Mouse (Mus musculus) adrenal gland, adult 18-20 months (tissue): ENCODE results near the gene Ptpn11. TPM values are rescaled to one million over a fixed set of nuclear protein-coding genes. Genes with fewer than 3 reads are reported as not detected.
"Not testable (repeated sequence)": the region's sequence is repeated elsewhere in the genome, so short reads cannot be mapped to it uniquely, and the experiment has no call there.

Experiments
- DNase-seq, 2 experiments: peaks; one replicate each; pipeline ENCODE4 v3.0.0; 2021 to 2022; ENCODE audit warnings: low spot score in 2 of 2
- long read RNA-seq, 2 experiments: library from polyadenylated mRNA; stranded (forward); transcript quantifications; one replicate each; pipeline ENCODE4 v2.0.0; 2021
- total RNA-seq, 2 experiments: library from RNA; stranded (reverse); gene quantifications; 1 replicate in 1 of 2; 2 replicates in 1 of 2; pipeline ENCODE4 v1.2.3; 2021

The Ptpn11 gene
- 100 to 1,000 TPM; 115 to 136 TPM for total RNA-seq
- long read RNA-seq, experiment 1, full-length matches to known transcripts: 9 of 11 reads
- long read RNA-seq, experiment 1, partial matches to known transcripts: 1 of 11 reads
- long read RNA-seq, experiment 1, other reads (novel, unspliced or antisense): 1 of 11 reads
- long read RNA-seq, experiment 2, full-length matches to known transcripts: 6 of 33 reads
- long read RNA-seq, experiment 2, partial matches to known transcripts: 22 of 33 reads
- long read RNA-seq, experiment 2, other reads (novel, unspliced or antisense): 5 of 33 reads

DNA sequence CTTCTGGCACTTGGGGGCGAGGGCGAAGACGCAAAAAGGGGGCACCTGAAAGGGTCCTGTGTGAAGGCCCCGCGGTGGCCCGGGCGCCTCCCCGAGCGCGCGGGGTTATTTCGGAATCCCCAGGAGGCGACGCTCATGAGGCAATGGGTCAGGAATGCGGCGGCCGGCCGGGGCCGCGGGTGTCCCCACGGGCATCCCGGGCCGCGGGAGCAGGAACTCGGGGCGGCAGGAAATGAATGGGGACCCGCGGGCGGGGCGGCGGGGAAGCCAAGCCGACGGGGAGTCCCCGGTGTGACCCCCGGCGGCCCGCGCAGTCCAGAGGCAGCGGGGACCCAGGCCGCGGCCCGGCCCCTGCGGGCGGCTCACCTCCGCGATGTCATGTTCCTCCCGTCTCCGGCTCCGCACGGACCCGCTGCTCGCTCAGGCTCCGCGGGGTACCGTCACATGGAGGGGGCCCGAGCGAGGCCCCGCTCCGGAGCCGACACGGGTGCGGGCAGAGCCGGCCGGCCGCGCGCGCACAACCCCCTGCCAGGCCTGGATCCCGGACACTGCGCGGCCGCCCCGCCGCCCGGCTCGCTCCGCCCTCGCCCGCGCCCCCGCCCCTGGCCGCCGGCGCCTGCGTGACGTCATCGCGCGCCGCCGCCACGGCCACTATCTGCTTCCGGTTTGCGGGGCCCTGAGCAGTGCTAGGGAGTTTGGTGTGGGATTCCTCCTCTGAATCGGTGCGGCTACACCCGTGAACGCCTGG lies at the start of gene Ptpn11:
Ptpn11 (minus strand) TSS at position 562 of the 748 bp plus-strand sequence.
- DNase-seq: peak; percentile 85 to 87

- no peak for DNase-seq
Observed at GRCm38 (mm10) chr5:121239846-121240245, 48.6 kb upstream of the Ptpn11 start.

DNA sequence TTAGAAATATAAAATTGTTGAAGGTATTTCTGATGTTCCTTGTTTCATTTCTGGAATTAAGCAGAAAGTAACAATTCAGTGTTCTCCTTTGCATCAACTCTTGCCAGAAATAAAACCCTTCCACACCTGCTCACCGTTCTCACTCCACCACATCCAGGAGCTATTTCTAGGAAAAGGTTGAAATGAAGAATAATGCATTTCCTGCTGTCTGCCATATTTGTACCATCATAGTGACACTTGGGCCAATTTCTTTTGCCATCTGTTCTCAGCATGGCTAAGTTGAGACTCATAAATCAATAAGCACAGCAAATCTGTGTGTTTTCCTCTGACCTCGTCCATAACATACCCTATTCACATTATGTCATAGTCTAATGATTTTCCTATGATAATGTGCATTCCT lies 47.0 kb upstream of the Ptpn11 start:
- DNase-seq: no peak

- DNase-seq: no peak
Observed at GRCm38 (mm10) chr5:121236171-121236570, 45.0 kb upstream of the Ptpn11 start.

GRCm38 (mm10) chr5:121233726-121234125 lies 42.5 kb upstream of the Ptpn11 start:
- DNase-seq: no peak

DNA sequence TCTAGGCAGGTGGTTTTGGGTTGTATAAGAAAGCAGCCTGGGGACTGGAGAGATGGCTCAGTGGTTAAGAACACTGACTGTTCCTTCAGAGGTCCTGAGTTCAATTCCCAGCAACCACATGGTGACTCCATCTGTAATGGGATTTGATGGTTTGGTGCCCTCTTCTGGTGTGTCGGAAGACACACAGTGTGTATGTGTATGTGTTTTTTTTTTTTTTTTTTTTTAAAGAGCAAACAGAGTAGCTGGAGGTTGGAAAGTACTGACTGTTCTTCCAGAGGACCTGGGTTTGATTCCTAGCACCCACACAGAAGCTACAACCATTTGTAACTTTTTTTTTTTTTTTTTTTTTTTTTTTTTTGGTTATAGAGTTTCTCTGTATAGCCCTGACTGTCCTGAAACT lies 41.6 kb upstream of the Ptpn11 start:
- DNase-seq: no peak

- no peak for DNase-seq
Observed at GRCm38 (mm10) chr5:121230811-121231210, 39.6 kb upstream of the Ptpn11 start.

DNA sequence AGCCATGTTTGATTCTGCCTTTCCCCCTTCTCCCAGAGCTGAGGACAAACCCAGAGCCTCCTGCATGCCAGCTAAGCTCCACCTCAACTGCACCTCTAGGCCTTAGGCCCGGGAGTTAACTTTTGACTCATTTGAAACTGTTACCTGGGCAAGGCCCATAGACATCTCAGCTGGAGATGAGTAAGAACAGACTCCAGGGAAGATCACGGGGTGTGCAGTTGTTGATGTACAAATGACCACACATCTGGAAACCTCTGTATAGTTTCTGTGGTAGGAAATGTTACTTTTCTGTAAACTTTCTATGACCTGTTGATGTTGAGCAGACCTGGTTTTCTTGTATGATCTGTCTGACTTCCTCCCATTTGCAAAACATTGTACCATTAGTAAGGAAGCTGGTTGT lies 38.0 kb upstream of the Ptpn11 start:
- DNase-seq: no peak

DNA sequence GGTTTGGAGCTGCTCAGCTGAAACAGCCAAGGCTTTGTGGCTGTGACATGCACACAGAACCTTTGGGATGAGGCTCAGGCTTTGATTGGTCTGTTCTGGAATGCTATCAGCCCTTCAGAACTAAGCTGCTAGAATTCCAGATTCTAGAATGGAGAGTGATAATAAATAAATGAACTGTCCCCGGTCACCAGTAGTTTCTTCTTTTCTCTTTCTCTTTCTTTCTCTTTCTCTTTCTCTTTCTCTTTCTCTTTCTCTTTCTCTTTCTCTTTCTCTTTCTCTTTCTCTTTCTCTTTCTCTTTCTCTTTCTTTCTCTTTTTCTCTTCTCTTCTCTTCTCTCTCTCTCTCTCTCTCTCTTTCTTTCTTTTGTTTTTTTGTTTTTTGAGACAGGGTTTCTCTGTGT lies 36.1 kb upstream of the Ptpn11 start:
- DNase-seq: not testable (repeated sequence)

- DNase-seq: no peak
Observed at GRCm38 (mm10) chr5:121226845-121227244, 35.6 kb upstream of the Ptpn11 start.

- DNase-seq: no peak
Observed at GRCm38 (mm10) chr5:121226406-121226805, 35.2 kb upstream of the Ptpn11 start.

DNA sequence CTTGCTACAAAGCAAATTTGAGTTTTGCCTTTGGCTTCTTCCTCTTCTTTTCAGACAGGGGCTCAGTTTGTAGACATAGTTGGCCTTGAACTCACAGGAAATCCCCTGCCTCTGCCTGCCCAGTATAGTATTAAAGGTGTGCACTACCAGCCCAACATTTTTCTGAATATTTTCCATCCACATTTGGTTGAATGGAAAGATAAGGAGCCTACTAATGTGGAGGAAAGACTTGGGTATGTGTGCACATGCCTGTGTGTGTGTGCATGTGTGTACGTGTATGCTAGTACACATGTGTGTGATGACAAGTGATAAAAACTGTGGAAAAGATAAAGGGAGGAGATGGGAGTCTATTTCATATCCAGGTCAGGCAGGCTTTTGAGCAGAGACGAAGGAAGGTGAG lies 34.7 kb upstream of the Ptpn11 start:
- no peak for DNase-seq

- DNase-seq: no peak
Observed at GRCm38 (mm10) chr5:121224856-121225255, 33.7 kb upstream of the Ptpn11 start.

DNA sequence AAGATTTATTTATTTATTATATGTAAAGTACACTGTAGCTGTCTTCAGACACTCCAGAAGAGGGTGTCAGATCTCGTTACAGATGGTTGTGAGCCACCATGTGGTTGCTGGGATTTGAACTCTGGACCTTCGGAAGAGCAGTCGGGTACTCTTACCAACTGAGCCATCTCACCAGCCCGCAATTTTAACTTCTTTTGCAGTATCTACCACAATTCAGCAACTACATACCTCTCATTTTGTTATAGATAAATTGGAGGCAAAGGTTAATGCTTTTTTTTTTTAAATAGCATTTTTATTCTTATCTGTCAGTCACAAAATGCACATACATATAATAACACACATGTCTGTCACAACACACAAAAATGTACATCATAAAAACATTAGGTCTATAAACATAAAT lies 32.8 kb upstream of the Ptpn11 start:
- not testable (repeated sequence) for DNase-seq

GRCm38 (mm10) chr5:121221328-121221850 lies 30.2 kb upstream of the Ptpn11 start:
- DNase-seq: no peak

GRCm38 (mm10) chr5:121220732-121221301 lies 29.6 kb upstream of the Ptpn11 start:
- no peak for DNase-seq

DNA sequence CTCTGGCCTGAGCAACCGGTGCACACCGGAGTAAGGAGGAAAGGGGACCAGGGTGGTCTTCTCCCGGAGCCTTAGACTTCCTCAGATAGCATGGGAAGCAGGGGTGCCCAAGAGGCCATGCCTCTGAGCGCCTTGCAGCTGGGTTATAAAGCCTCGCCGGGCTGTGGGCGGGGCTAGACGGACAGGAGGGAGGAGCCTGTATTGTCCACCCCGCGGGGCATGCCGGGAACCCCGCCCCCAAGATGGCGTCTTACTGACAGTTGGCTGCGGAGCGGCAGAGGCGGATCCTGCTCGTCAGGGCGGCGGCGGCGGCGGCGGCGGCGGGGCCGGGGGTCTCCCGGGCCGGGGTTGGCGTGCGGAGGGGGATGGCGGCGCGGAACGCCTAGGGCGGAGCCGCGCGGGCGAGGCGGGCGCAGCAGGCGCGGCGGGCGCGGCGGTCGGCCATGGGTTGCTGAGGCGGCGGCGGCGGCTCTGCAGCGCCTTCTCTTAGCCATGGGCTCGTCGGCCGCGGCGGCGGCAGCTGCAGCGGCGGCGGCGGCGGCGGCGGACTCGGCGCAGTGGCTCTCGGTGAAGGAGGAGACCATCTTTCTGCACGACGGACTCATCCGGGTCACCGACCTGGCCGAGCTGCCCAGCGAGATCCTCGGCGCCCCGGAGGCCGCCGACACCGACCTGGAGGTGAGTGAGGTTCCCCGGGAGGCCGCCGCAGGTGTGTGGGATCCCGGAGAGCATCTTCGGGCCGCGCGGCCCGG lies 29.0 kb upstream of the Ptpn11 start, which contains the start of gene Hectd4:
Hectd4 (plus strand) TSS at position 240 of the 752 bp plus-strand sequence.
- DNase-seq: peak; percentile 98 to 99

DNA sequence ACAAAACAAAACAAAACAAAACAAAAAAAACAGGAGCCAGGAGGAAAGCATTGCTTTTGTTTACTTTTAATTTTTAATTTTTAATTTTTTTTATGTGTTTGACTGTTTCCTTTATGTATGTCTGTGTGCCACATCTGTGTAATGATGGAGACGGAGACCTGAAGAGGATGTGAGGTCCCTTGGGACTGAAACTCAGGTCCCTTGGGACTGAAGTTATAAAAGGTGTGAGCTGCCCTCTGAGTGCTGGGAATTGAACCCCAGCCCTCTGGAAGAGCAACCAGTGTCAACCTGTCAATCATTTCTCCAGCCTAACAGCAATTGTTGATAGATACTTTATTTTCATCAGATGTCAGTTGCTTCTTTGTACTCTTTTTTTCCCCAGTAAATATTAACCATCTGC lies 28.0 kb upstream of the Ptpn11 start:
- no peak for DNase-seq

DNA sequence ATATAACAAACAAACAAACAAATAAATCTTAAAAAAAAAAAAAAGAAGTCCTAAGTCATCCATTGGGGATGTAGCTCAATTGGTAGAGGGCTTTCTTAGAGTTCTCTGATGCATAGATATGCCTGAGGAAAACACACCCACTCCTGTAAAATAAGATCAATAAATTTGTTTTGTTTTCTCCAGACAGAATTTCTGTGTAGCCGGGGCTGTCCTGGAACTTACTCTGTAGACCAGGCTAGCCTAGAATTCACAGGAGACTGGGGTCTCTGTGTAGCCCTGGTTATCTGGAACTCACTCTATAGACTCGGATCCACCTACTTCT lies 26.1 kb upstream of the Ptpn11 start:
- DNase-seq: no peak

DNA sequence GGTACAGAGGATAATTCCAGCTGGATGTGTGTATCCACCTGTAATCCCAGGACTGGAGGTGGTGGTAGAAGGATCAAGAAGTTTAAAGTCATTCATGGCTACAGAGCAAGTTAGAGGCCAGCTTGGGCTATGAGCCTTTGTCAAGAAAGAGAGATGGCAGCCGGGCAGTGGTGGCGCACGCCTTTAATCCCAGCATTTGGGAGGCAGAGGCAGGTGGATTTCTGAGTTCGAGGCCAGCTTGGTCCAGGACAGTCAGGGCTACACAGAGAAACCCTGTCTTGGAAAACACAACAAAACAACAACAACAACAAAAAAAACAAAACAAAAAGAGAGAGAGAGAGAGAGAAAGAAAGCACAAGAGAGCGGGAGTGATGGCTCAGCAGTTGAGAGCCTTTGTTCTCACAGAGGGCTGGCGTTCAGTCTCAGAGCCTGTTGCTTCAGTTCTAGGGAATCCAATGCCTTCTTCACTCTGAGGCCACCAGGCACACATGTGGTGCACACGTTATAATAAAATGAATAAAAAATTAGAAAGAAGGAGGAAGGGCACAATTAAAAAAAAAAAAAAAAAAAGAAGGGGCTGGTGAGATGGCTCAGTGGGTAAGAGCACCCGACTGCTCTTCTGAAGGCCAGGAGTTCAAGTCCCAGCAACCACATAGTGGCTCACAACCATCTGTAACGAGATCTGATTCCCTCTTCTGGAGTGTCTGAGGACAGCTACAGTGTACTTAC lies 25.6 kb upstream of the Ptpn11 start:
- not testable (repeated sequence) for DNase-seq

- DNase-seq: peak in 1 of 2 experiments; percentile 42
Observed at GRCm38 (mm10) chr5:121216126-121216446, 24.9 kb upstream of the Ptpn11 start.
